Mouse (Mus musculus): Measurements from ENCODE around the gene Itgb2. TPM values are rescaled to one million over a fixed set of nuclear protein-coding genes. Genes with fewer than 3 reads are reported as not detected.

Itgb2 gene
- polyA plus RNA-seq, 1 experiment from 2014 or later = 0.64 TPM

DNA sequence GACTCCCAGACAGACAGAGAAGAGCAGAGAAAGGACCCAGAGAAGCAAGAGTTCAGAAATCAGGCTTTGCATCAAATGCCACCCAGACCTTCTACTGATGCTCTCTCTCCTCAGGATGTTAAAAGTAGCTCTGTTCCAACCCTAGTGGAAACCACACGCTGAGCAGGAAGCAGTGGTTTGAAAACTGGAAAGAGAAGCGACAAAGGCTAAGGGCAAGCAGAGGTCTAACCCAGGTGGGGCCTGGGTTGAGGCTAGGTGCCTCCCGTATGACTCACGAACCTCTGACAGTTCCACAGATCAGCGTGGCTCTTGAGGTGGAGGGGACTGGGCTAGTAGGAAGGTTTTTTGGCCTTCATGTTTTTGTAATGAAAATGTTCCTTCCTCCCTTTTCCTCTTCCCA, 9.6 kb upstream of the Itgb2 start:
- Histone ChIP-seq H3K9ac (no peak overlapping the region), H3K36me3 (replicated peaks) (no peaks in the 10 kb centered on the region), H3K4me3 (replicated peaks) (no peak overlapping the region), H3K27ac (no peak overlapping the region), H3K4me2 (no peak overlapping the region), H3K4me1 (peaks cover 25% of the 10 kb centered on the region), H3K27me3 (peaks cover 10% of the 10 kb centered on the region), H3K9me3 (no peaks in the 10 kb centered on the region)
- no peak for ATAC-seq (ENCODE audit: low FRiP score)
- 83% methylated on average over 5 of the region's 5 CpGs for WGBS

DNA sequence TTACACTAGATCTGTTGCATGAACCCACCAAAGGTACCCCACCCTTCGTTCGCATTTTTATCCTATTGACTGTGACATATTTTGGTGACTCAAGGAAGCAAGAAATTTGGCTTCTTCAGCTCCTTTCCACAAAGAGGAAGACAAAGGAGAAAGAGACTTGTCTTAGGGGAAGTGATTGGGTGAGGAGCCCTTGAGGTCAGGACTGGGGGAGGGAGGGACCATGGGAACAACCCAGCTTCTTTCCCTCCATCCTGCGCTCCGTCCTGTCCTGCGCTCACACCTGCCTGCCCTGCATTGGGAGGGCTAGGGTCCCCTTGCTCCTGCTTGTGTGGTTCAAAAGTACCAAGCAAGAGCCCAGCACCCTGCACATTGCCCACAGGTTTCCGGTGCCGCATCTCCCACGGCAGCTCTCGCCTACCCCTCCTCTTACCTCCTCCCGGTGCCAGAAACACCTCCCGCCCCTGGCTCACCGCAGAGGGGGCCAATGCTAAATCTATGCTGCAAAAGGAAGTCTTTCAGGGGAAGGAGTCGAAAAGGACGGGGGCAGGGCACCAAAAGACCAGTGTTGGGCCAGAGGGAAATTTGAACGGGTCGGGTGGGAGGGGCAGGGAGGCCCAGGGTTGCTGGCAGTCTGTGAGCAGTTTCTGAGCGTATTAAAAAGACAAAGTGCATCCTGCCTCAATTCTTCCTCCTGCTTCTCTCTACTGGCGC, 7.9 kb upstream of the Itgb2 start:
- peak overlapping the region; percentile 51 for H3K9ac ChIP-seq
- H3K4me3 ChIP-seq (replicated peaks) = peak overlapping the region; percentile 32
- H3K27ac ChIP-seq = no peak overlapping the region
- ATAC-seq (ENCODE audit: low FRiP score) = no peak
- H3K9me3 ChIP-seq = no peaks in the 10 kb centered on the region
- no peaks in the 10 kb centered on the region for H3K36me3 ChIP-seq (replicated peaks)
- H3K27me3 ChIP-seq = peaks cover 10% of the 10 kb centered on the region
- WGBS = 13% methylated on average over 18 of the region's 18 CpGs
- H3K4me2 ChIP-seq = peak overlapping the region; percentile 57
- peaks cover 12% of the 10 kb centered on the region for H3K4me1 ChIP-seq

DNA sequence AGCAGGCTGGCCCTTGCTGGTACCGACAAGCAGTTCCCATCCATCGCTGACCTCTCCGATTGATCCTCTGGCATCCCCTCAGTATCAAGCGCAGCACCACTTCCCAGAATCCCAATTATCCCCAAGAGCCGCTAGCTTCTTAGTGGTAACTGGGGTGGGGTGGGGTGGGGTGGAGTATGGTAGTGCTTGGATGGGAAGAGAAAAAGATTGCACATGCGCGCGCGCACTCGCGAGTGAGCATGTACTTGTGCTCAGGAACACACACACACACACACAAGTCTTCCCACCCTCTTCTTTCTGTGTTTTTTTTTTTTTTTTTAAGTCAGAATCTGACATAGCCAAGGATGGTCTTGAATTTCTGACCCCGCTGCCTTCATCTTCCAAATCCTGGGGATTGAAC, 7.3 kb upstream of the Itgb2 start:
- H3K9ac ChIP-seq = peak overlapping the region; percentile 51
- H3K4me2 ChIP-seq = peak overlapping the region; percentile 57
- H3K9me3 ChIP-seq = no peaks in the 10 kb centered on the region
- H3K27me3 ChIP-seq = peaks cover 10% of the 10 kb centered on the region
- H3K4me3 ChIP-seq (replicated peaks) = peak overlapping the region; percentile 32
- peaks cover 9% of the 10 kb centered on the region for H3K4me1 ChIP-seq
- 59% methylated on average over 12 of the region's 12 CpGs for WGBS
- no peak overlapping the region for H3K27ac ChIP-seq
- no peaks in the 10 kb centered on the region for H3K36me3 ChIP-seq (replicated peaks)
- ATAC-seq (ENCODE audit: low FRiP score) = no peak

DNA sequence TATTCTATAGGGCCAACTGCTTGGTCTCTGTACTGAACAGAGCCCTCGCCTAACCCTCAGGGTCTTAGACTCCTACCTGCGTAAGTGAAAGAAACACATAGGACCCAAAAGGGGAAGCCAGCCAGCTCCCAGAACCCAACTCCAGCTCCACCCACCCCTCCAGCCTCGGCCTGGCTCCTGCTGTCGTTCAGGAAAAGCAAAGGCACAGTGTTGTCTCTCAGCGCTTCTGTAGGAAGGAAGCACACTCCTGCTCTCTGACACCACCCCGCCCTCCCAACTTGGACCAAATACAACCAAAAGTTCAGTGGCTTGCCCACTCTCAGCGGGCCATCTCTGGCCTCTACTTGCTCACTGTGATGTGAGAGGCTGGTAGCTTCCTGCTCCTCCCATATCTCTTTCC, 6.7 kb upstream of the Itgb2 start:
- no peak overlapping the region for H3K27ac ChIP-seq
- H3K4me2 ChIP-seq = no peak overlapping the region
- H3K36me3 ChIP-seq (replicated peaks) = no peaks in the 10 kb centered on the region
- no peaks in the 10 kb centered on the region for H3K9me3 ChIP-seq
- ATAC-seq (ENCODE audit: low FRiP score) = no peak
- H3K4me3 ChIP-seq (replicated peaks) = no peak overlapping the region
- 77% methylated on average over 7 of the region's 7 CpGs for WGBS
- H3K27me3 ChIP-seq = peaks cover 10% of the 10 kb centered on the region
- H3K9ac ChIP-seq = no peak overlapping the region
- peaks cover 9% of the 10 kb centered on the region for H3K4me1 ChIP-seq

DNA sequence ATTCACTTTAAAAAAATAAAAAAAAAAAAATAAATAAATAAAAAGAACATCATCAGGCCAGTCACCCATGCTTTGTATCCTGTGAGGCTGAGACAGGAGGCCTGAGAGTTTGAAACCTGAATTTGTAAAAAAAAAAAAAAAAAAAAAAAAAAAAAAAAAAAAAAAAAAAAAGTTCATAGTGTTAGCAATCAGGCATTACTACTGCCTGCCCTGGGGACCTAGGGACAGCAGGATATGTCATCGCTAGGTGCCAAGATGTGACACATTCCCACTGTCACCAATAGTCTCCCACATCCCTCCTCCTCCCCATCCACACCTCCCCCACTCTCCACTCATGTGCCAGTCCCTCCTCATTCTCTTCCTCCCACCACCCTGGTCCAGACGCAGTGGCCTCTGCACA, 3.6 kb upstream of the Itgb2 start:
- Histone ChIP-seq H3K27ac (no peak overlapping the region), H3K9ac (no peak overlapping the region), H3K4me1 (peaks cover 9% of the 10 kb centered on the region), H3K36me3 (replicated peaks) (no peaks in the 10 kb centered on the region), H3K4me3 (replicated peaks) (no peak overlapping the region), H3K27me3 (peaks cover 10% of the 10 kb centered on the region), H3K9me3 (no peaks in the 10 kb centered on the region), H3K4me2 (no peak overlapping the region)
- ATAC-seq (ENCODE audit: low FRiP score) = no peak
- WGBS = 89% methylated on average over 2 of the region's 2 CpGs

DNA sequence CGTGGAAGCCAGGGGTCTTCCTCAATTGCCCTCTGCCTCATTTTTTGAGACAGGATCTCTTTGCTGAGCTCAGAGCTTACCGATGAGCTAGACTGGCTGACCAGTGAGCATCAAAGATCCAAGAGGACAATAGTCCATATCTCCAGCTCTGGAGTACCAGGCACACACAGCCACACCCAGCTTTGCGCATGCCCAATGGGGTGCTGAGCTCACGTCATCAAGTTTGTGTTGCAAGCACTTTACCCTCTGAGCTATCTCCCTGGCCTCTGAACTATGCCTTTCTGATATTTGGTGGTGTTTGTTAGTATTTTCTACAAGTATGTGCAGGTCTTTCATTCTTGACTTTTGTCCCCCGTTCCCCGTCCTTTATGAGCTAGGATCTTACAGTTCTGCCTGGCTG, 1.4 kb upstream of the Itgb2 start:
- ATAC-seq (ENCODE audit: low FRiP score) = no peak
- 88% methylated on average over 6 of the region's 6 CpGs for WGBS

DNA sequence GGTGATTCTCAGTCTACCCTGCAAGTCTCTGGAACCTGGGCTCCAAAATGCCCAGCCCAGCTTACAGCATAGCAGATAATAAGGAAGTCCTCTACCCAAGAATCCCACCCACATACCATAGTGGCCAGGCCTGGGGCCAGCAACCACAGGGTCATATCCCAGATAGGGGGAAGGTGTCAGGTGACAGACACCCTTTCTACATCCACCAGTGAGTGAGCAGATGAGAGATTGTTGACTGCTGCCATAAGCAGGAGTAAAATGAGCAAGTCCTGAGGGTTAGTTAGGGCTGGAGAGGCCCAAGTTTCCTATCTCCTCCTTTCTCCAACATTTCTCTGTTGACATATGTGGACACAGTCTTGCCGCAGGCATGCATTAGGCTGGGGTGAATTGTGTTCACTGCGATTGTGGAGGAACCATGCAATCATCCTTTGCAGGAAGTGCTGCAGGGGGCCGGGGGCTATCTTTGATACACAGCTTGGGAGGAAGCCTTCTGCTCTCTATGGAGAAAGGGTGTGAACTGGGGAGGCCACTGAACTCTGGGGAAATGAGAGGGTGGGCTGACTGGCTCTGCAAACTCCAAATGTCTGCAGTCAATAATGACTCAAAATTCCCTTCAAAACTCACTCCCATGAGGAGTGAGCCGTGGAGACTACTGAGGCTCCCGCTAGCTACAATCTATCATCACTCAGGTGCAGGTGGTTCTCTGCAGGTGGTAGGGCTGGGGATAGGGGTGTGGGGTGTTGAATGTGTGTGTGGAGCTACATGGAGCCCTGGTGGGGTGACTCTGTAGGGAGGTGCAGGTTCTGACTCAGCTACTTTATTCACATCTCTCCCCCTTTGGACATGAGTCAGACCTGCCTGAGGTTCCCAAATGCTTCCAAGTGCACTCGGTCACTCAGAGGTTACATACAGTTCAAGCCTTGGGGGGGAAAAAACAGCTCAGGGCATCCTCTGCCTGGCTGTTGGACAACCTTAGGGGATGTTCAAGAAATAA, 1.3 kb downstream of the Itgb2 start:
- Histone ChIP-seq H3K9me3 (no peaks in the 10 kb centered on the region), H3K4me2 (no peak overlapping the region)
- WGBS = 87% methylated on average over 6 of the region's 6 CpGs

More for the DNA sequence above, 1.4 kb upstream of the Itgb2 start:
- no peaks in the 10 kb centered on the region for H3K9me3 ChIP-seq
- no peak overlapping the region for H3K4me3 ChIP-seq (replicated peaks)
- H3K4me2 ChIP-seq = no peak overlapping the region
- H3K36me3 ChIP-seq (replicated peaks) = no peaks in the 10 kb centered on the region
- H3K4me1 ChIP-seq = no peaks in the 10 kb centered on the region
- H3K9ac ChIP-seq = no peak overlapping the region
- H3K27me3 ChIP-seq = no peaks in the 10 kb centered on the region; the same call in 1 of the 2 replicates
- H3K27ac ChIP-seq = no peak overlapping the region

DNA sequence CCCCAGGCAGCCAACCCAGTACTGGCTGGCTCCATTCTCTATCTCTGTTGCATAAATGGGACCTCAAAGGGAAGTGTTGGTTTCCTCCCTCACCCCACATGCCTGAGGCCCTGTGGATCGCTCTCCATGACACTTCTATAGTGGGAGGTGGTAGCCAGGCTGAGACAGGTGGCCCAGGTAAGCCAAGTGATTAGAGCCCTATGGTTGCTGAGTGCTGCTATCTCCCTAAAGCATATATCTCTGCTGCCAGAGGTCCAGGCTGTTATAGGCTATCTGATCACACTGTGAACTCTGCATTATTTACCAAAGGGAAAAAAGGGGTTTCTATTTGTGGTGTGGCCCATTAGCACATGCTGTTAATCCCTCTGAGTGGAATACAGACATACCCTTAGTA, 2.0 kb downstream of the Itgb2 start:
- no peak overlapping the region for H3K27ac ChIP-seq
- H3K36me3 ChIP-seq (replicated peaks) = no peaks in the 10 kb centered on the region
- no peak overlapping the region for H3K9ac ChIP-seq
- H3K4me2 ChIP-seq = no peak overlapping the region
- no peak for ATAC-seq (ENCODE audit: low FRiP score)
- H3K4me3 ChIP-seq (replicated peaks) = no peak overlapping the region
- no peaks in the 10 kb centered on the region for H3K4me1 ChIP-seq
- H3K9me3 ChIP-seq = no peaks in the 10 kb centered on the region
- H3K27me3 ChIP-seq = no peaks in the 10 kb centered on the region
- 67% methylated on average over 1 of the region's 1 CpGs for whole genome bisulfite sequencing

More for the DNA sequence above, 1.3 kb downstream of the Itgb2 start:
- no peak overlapping the region for H3K4me3 ChIP-seq (replicated peaks)
- H3K4me1 ChIP-seq = no peaks in the 10 kb centered on the region
- no peak overlapping the region for H3K27ac ChIP-seq
- H3K27me3 ChIP-seq = no peaks in the 10 kb centered on the region
- H3K36me3 ChIP-seq (replicated peaks) = no peaks in the 10 kb centered on the region
- no peak for ATAC-seq (ENCODE audit: low FRiP score)
- H3K9ac ChIP-seq = no peak overlapping the region

DNA sequence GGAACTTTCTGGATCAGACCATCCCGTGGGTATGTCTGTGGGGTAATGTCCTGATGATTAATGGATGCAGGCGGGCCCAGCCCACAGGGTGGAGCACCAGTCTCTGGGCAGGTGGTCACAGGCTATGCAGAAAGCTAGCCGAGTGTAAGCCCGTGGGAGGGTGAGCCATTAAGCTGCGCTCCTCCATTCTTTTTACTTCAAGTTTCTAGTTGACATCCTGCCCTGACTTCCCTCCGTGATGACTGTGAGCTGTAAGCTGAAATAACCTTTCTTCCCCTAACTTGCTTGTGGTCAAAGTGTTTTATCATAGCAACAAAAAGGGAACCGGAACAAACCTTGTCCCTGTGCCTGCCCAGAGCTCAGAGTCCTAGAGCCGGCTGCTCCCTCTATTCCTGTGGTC, 6.7 kb downstream of the Itgb2 start:
- WGBS = 80% methylated on average over 8 of the region's 8 CpGs
- H3K9ac ChIP-seq = no peak overlapping the region
- no peaks in the 10 kb centered on the region for H3K27me3 ChIP-seq
- H3K27ac ChIP-seq = no peak overlapping the region
- no peaks in the 10 kb centered on the region for H3K36me3 ChIP-seq (replicated peaks)
- H3K4me3 ChIP-seq (replicated peaks) = no peak overlapping the region
- H3K4me2 ChIP-seq = no peak overlapping the region
- H3K9me3 ChIP-seq = no peaks in the 10 kb centered on the region
- H3K4me1 ChIP-seq = no peaks in the 10 kb centered on the region
- no peak for ATAC-seq (ENCODE audit: low FRiP score)

DNA sequence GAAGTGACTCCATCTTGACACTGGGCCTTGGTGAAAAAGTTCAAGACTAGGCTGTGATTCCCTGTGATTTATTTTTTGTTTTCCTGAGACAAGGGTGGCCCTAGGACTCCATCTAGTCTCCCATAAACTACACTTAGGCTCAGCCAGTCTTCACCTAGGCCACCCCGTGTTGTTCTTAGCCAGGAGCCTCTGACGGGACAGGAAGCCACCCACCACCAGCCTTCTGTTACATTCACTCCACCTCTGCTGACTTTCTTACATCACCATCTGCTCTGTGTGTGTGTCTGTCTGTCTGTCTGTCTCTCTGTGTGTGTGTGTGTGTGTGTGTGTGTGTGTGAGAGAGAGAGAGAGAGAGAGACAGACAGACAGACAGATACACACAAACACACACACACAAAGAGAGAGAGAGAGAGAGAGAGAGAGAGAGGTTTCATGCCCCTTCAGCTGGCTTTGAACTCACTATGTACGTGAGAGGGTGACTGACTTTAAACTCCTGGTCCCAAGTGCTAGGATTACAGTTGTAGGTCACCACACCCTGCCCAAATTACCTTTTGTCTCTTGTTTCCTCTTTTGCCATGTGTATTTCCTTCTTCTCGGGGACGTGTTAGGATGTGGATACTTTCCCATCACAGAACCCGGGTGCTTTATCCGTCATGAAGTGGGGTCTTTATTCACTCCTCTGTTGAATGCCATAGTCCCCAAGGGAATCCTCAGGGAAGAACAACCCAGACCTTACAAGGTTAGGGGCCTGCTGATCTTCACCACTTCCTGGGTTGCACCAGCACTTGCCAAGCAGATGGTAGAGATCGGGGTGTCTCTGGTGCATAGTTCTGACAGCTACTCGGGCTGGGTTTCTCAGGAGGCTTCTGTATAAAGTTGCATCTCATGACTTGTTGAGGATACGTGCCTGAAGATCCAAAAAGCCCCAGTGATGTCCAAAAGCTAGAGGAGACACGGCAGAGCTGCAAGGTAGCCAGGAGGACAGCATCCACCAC, 7.5 kb downstream of the Itgb2 start:
- WGBS = 88% methylated on average over 11 of the region's 11 CpGs
- Histone ChIP-seq H3K27me3 (no peaks in the 10 kb centered on the region), H3K27ac (no peak overlapping the region), H3K4me2 (no peak overlapping the region), H3K9me3 (no peaks in the 10 kb centered on the region), H3K36me3 (replicated peaks) (no peaks in the 10 kb centered on the region), H3K4me3 (replicated peaks) (no peak overlapping the region), H3K4me1 (no peaks in the 10 kb centered on the region), H3K9ac (no peak overlapping the region)
- no peak for ATAC-seq (ENCODE audit: low FRiP score)

DNA sequence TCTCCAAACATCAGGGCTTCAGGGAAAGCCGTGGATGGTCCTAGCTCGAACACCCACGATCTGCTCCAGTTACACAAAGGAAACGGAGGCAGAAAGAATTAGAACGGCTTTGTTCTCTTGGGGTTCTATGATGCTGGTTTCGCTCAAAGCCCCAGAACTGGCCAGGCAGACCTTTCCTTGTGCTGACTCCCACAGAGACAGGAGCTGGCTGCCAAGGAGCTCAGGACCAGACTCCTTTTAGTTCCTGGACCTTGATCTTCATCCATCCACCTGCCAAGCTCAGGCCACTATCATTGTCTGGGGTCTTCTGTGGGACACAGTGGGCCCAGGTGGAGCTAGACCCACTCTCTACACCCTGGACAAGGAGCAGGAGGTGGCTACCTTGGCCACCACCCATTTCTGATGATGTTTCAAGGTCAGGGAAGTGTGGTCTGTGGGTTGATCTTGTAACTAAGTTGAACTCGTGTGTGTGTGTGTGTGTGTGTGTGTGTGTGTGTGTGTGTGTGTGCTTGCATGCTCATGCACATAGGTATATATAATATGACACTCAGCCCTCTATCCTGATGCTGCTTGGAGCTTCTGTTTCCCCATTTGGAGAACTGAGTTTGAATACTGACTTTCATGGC, 9.4 kb downstream of the Itgb2 start:
- no peak overlapping the region for H3K27ac ChIP-seq
- ATAC-seq (ENCODE audit: low FRiP score) = no peak
- H3K36me3 ChIP-seq (replicated peaks) = no peaks in the 10 kb centered on the region
- 86% methylated on average over 7 of the region's 7 CpGs for WGBS
- no peaks in the 10 kb centered on the region for H3K4me1 ChIP-seq
- no peaks in the 10 kb centered on the region for H3K27me3 ChIP-seq
- H3K9me3 ChIP-seq = no peaks in the 10 kb centered on the region
- H3K4me3 ChIP-seq (replicated peaks) = no peak overlapping the region
- H3K9ac ChIP-seq = no peak overlapping the region
- no peak overlapping the region for H3K4me2 ChIP-seq
